Mouse (Mus musculus) brain, embryonic 14.5 days (tissue): ENCODE measurements around the gene Thap4.

Source experiments
- CTCF ChIP-seq: fragments of 200-500 bp; IDR thresholded peaks from 2 replicates; pipeline ENCODE4 v1.5.1; 2012; ENCODE audit warnings: inconsistent platforms, mild to moderate bottlenecking, moderate library complexity, borderline replicate concordance; ENCODE audit not compliant: insufficient read depth, insufficient read length; ENCODE audit errors: extremely low read depth
- POLR2A ChIP-seq: fragments of 200-500 bp; IDR thresholded peaks from 2 replicates; pipeline ENCODE4 v1.6.1; 2012; ENCODE audit warnings: mild to moderate bottlenecking, inconsistent platforms, borderline replicate concordance; ENCODE audit not compliant: poor library complexity, insufficient read depth, insufficient read length, severe bottlenecking; ENCODE audit errors: extremely low read depth

GRCm38 (mm10) chr1:93705389-93705788, 49.3 kb downstream of the Thap4 start:
- TF ChIP-seq CTCF = no peak
- no peak for TF ChIP-seq POLR2A
